Mouse (Mus musculus): ENCODE results near the gene Slc34a1. TPM values are rescaled to one million over a fixed set of nuclear protein-coding genes. Genes with fewer than 3 reads are reported as not detected.

Gene Slc34a1
- total RNA-seq, 1 experiment: not detected

DNA sequence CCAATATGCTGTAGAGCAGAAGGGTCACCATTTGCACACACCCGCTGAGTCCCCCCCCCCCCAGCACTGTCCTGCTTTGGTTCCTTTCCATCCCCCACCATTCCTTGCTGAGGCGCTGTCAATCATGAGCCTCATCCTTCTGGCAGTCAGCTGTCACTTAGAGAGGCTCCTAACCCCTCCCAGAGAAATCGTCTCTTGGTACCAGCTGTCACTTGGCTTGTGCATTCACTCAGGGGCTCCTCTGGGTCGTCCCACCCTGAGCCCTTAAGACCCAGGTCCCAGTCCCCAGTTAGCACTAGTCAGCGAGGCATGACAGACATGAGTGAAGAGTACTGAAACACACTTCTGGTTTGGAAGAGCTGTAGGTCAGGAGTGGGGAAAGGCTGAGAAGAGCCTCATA lies 26.2 kb upstream of the Slc34a1 start:
- Histone ChIP-seq H3K4me1 (ENCODE audit: control insufficient read depth in 2 of 2, insufficient read depth in 2 of 2, low read length in 2 of 2, poor library complexity in 1 of 2) (peaks cover 0 to 2% of the 10 kb centered on the region in 2 experiments; a peak in 1 of 4 replicates), H3K9me3 (ENCODE audit: control insufficient read depth, insufficient read depth, low read depth, low read length) (no peaks in the 10 kb centered on the region), H3K27ac (ENCODE audit: insufficient read depth, low read depth, low read length, poor library complexity, severe bottlenecking) (no peak overlapping the region), H3K4me3 (ENCODE audit: insufficient read depth in 1 of 2, low read depth in 1 of 2, low read length in 2 of 2, poor library complexity in 1 of 2, severe bottlenecking in 1 of 2) (no peak overlapping the region), H3K36me3 (ENCODE audit: control insufficient read depth, insufficient read depth, low read length, poor library complexity, severe bottlenecking) (no peaks in the 10 kb centered on the region), H3K9ac (ENCODE audit: insufficient read depth, low read depth, low read length, poor library complexity, severe bottlenecking) (no peak overlapping the region)
- no peak for TF ChIP-seq ZNF384 (IDR thresholded peaks at IDR 0.05; ENCODE audit: low read depth, low read length)
- TF ChIP-seq MAFK (IDR thresholded peaks at IDR 0.05; ENCODE audit: insufficient read depth, low read depth, low read length): no peak
- TF ChIP-seq ZC3H11A (IDR thresholded peaks at IDR 0.05; ENCODE audit: borderline replicate concordance, low read depth, low read length): no peak
- TF ChIP-seq HCFC1 (IDR thresholded peaks at IDR 0.05; ENCODE audit: borderline replicate concordance, insufficient read depth, low read length): no peak
- TF ChIP-seq CHD2 (IDR thresholded peaks at IDR 0.05; ENCODE audit: low read depth, low read length): no peak
- in situ Hi-C loops (cut with MboI; ENCODE audit: low sequenced_read_pairs in 2 of 2, unreplicated experiment in 2 of 2): no loop called here
- DNase-seq (ENCODE audit: low read depth, low spot score): no peak

DNA sequence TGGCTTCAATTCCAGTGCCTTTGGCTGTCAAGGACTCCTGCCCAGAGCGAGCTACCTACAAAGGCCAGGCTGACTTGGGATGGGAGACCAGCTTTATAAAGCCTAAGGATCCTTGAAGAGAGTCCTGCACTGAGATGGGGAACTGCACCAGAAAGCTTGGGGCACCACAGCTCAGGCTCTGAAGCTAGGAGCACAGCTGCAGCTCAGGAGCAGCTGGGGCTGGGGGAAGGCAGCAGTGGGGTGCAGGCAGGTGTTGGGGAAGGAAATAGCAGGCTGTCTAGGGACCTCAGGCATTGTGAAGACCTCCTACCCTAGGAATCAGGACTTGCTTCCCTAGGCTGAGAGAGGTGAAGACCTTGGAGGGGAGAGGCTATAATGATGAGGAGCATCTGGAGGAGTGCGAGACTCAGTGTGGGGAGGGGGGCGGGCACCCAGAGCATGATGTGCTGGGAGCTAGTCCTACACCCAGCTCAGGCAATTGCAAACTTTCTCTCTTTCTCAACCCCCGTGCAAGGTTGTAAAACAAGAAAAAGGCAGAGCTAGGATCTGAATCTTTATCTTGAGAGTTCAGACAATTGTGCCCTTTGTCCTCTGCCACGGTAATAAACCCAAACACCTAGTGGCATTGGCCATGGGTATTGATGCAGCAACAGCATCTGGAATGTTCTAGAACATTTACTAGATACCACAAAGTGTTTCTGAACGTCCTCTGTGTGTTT lies 23.6 kb upstream of the Slc34a1 start:
- TF ChIP-seq CHD2 (IDR thresholded peaks at IDR 0.05; ENCODE audit: low read depth, low read length): no peak
- TF ChIP-seq ZC3H11A (IDR thresholded peaks at IDR 0.05; ENCODE audit: borderline replicate concordance, low read depth, low read length): no peak
- no peak for TF ChIP-seq ZNF384 (IDR thresholded peaks at IDR 0.05; ENCODE audit: low read depth, low read length)
- TF ChIP-seq HCFC1 (IDR thresholded peaks at IDR 0.05; ENCODE audit: borderline replicate concordance, insufficient read depth, low read length): no peak
- no peak for TF ChIP-seq MAFK (IDR thresholded peaks at IDR 0.05; ENCODE audit: insufficient read depth, low read depth, low read length)
- no peak overlapping the region for H3K9ac ChIP-seq (ENCODE audit: insufficient read depth, low read depth, low read length, poor library complexity, severe bottlenecking)
- peaks cover 0 to 7% of the 10 kb centered on the region in 2 experiments; a peak in 1 of 4 replicates for H3K4me1 ChIP-seq (ENCODE audit: control insufficient read depth in 2 of 2, insufficient read depth in 2 of 2, low read length in 2 of 2, poor library complexity in 1 of 2)
- H3K27ac ChIP-seq (ENCODE audit: insufficient read depth, low read depth, low read length, poor library complexity, severe bottlenecking): no peak overlapping the region
- DNase-seq (ENCODE audit: low read depth, low spot score): no peak
- no peaks in the 10 kb centered on the region for H3K36me3 ChIP-seq (ENCODE audit: control insufficient read depth, insufficient read depth, low read length, poor library complexity, severe bottlenecking)
- H3K4me3 ChIP-seq (ENCODE audit: insufficient read depth in 1 of 2, low read depth in 1 of 2, low read length in 2 of 2, poor library complexity in 1 of 2, severe bottlenecking in 1 of 2): no peak overlapping the region
- in situ Hi-C loops (cut with MboI; ENCODE audit: low sequenced_read_pairs in 2 of 2, unreplicated experiment in 2 of 2): no loop called here
- H3K9me3 ChIP-seq (ENCODE audit: control insufficient read depth, insufficient read depth, low read depth, low read length): no peaks in the 10 kb centered on the region

DNA sequence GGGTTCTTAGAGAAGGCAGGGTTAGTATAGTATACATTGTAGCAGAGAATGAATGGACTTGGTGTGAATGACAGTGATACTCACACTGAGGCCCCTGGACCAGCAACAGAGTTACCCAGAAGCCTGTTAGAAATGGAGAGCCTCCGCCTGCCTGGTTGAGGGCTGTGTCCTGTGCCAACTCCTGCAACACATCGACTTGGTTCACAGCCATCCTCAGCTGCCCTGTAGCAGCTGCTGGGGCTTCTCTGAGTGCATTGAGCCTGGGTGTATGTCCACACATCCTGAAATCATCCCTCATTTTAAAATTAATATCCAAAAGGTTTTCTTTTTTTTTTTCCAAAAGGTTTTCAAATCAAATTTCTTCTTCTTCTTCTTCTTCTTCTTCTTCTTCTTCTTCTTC lies 22.1 kb upstream of the Slc34a1 start:
- no peaks in the 10 kb centered on the region for H3K36me3 ChIP-seq (ENCODE audit: control insufficient read depth, insufficient read depth, low read length, poor library complexity, severe bottlenecking)
- H3K4me1 ChIP-seq (ENCODE audit: control insufficient read depth in 2 of 2, insufficient read depth in 2 of 2, low read length in 2 of 2, poor library complexity in 1 of 2): peaks cover 0 to 5% of the 10 kb centered on the region in 2 experiments; a peak in 1 of 4 replicates
- no peak for TF ChIP-seq ZNF384 (IDR thresholded peaks at IDR 0.05; ENCODE audit: low read depth, low read length)
- in situ Hi-C loops (cut with MboI; ENCODE audit: low sequenced_read_pairs in 2 of 2, unreplicated experiment in 2 of 2): no loop called here
- no peak overlapping the region for H3K27ac ChIP-seq (ENCODE audit: insufficient read depth, low read depth, low read length, poor library complexity, severe bottlenecking)
- no peak overlapping the region for H3K4me3 ChIP-seq (ENCODE audit: insufficient read depth in 1 of 2, low read depth in 1 of 2, low read length in 2 of 2, poor library complexity in 1 of 2, severe bottlenecking in 1 of 2)
- no peak overlapping the region for H3K9ac ChIP-seq (ENCODE audit: insufficient read depth, low read depth, low read length, poor library complexity, severe bottlenecking)
- DNase-seq (ENCODE audit: low read depth, low spot score): no peak
- no peaks in the 10 kb centered on the region for H3K9me3 ChIP-seq (ENCODE audit: control insufficient read depth, insufficient read depth, low read depth, low read length)

DNA sequence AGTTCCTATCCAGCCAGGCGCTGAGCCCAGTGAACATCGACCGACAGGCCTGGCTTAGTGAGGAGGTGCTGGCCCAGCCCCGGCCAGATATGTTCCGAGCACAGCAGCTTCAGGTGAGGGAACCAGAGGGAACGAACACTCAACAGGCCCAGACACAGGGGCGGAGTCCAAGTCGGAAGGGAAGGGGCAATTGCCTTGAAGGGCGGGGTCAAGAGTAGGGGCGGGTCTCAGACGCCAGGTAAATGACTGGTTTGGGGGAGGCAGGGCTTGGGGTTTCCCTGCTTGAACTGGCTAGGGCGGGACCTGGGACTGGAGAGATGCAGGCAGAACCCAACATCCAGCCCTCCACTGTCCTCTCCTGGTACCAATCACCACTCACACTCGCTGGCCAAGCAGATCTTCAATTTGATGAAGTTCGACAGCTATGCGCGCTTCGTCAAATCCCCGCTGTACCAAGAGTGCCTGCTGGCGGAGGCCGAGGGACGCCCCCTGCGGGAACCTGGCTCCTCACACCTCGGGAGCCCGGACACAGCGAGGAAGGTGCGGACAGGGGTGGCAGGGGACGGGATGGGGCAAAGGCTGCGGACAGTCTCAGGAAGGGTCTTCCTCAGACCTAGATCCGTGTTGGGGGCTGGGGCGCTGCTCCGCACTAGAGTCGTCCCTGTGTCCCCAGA lies 18.9 kb upstream of the Slc34a1 start:
- H3K9me3 ChIP-seq (ENCODE audit: control insufficient read depth, insufficient read depth, low read depth, low read length): no peaks in the 10 kb centered on the region
- no peak for TF ChIP-seq CHD2 (IDR thresholded peaks at IDR 0.05; ENCODE audit: low read depth, low read length)
- no peak for TF ChIP-seq ZC3H11A (IDR thresholded peaks at IDR 0.05; ENCODE audit: borderline replicate concordance, low read depth, low read length)
- no peak for TF ChIP-seq MAFK (IDR thresholded peaks at IDR 0.05; ENCODE audit: insufficient read depth, low read depth, low read length)
- TF ChIP-seq HCFC1 (IDR thresholded peaks at IDR 0.05; ENCODE audit: borderline replicate concordance, insufficient read depth, low read length): no peak
- TF ChIP-seq ZNF384 (IDR thresholded peaks at IDR 0.05; ENCODE audit: low read depth, low read length): no peak
- peak overlapping the region; percentile 23; the same call in 1 of the 2 replicates for H3K9ac ChIP-seq (ENCODE audit: insufficient read depth, low read depth, low read length, poor library complexity, severe bottlenecking)
- no peak overlapping the region for H3K27ac ChIP-seq (ENCODE audit: insufficient read depth, low read depth, low read length, poor library complexity, severe bottlenecking)
- H3K36me3 ChIP-seq (ENCODE audit: control insufficient read depth, insufficient read depth, low read length, poor library complexity, severe bottlenecking): no peaks in the 10 kb centered on the region
- peak overlapping the region; percentile 57 to 62 for H3K4me3 ChIP-seq (ENCODE audit: insufficient read depth in 1 of 2, low read depth in 1 of 2, low read length in 2 of 2, poor library complexity in 1 of 2, severe bottlenecking in 1 of 2)
- peaks cover 0 to 13% of the 10 kb centered on the region in 2 experiments; a peak in 2 of 4 replicates for H3K4me1 ChIP-seq (ENCODE audit: control insufficient read depth in 2 of 2, insufficient read depth in 2 of 2, low read length in 2 of 2, poor library complexity in 1 of 2)
- in situ Hi-C loops (cut with MboI; ENCODE audit: low sequenced_read_pairs in 2 of 2, unreplicated experiment in 2 of 2): no loop called here
- peak; percentile 81 for DNase-seq (ENCODE audit: low read depth, low spot score)
